Mouse (Mus musculus) cerebellum, adult 2 months (tissue): ENCODE measurements around the gene Cfap43. TPM values are rescaled to one million over a fixed set of nuclear protein-coding genes. Genes with fewer than 3 reads are reported as not detected.

Experiments
- DNase-seq, 2 experiments: peaks; one replicate each; pipeline ENCODE4 v3.0.0; 2021
- H3K27ac ChIP-seq: fragments of 200-500 bp; 2 replicates; pipeline ENCODE4 v1.5.1; 2012; ENCODE audit warnings: low read length, control low read depth, inconsistent platforms; ENCODE audit not compliant: insufficient read depth
- H3K27me3 ChIP-seq: fragments of 200-500 bp; 2 replicates; pipeline ENCODE4 v1.6.1; 2012; ENCODE audit warnings: inconsistent platforms, mild to moderate bottlenecking, low read length, moderate library complexity; ENCODE audit not compliant: control insufficient read depth, insufficient read depth
- H3K4me1 ChIP-seq: fragments of 200-500 bp; 2 replicates; pipeline ENCODE4 v1.6.1; 2011; ENCODE audit warnings: low read length; ENCODE audit not compliant: control insufficient read depth, insufficient read depth
- H3K4me3 ChIP-seq: fragments of 200-500 bp; replicated peaks from 2 replicates; pipeline ENCODE3; 2011; ENCODE audit warnings: mild to moderate bottlenecking, low read depth, low read length, control low read depth; ENCODE audit not compliant: insufficient read depth
- CTCF ChIP-seq: fragments of 200-500 bp; IDR thresholded peaks from 2 replicates; pipeline ENCODE4 v1.5.1; 2011; ENCODE audit warnings: low read depth, mild to moderate bottlenecking, control low read depth, low read length, moderate library complexity, borderline replicate concordance; ENCODE audit not compliant: insufficient read depth
- POLR2A ChIP-seq: fragments of 200-500 bp; IDR thresholded peaks from 2 replicates; pipeline ENCODE4 v1.6.1; 2011; ENCODE audit warnings: low read length, control low read depth, borderline replicate concordance; ENCODE audit not compliant: insufficient read depth
- whole genome bisulfite sequencing: fragments of 180-500 bp; shearing (Covaris S2); methylation state at CpG from one replicate; pipeline ENCODE4 v1.1.7; 2018; 5-methylcytosine and 5-hydroxymethylcytosine counted together
- polyA plus RNA-seq: library from polyadenylated mRNA; depleted of rRNA; stranded (reverse); fragments of >200 nt; gene quantifications from 2 replicates; pipeline ENCODE4 v1.2.3, GENCODE M21; 2012

Gene Cfap43
- polyA plus RNA-seq, 1 experiment = 1.00 TPM

- no peak overlapping the region for H3K27ac ChIP-seq
- H3K4me3 ChIP-seq = no peak overlapping the region
- H3K4me1 ChIP-seq = no peaks in the 10 kb centered on the region
- TF ChIP-seq POLR2A = no peak
- TF ChIP-seq CTCF = no peak
- WGBS = 91% methylated on average over 11 of the region's 11 CpGs
- H3K27me3 ChIP-seq = no peaks in the 10 kb centered on the region
- no peak for DNase-seq
Measured at GRCm38 (mm10) chr19:47936490-47936889, 17.4 kb upstream of the Cfap43 start.

- 87% methylated on average over 6 of the region's 6 CpGs for WGBS
- no peak overlapping the region for H3K27ac ChIP-seq
Measured at GRCm38 (mm10) chr19:47935530-47935929, 16.4 kb upstream of the Cfap43 start.

GRCm38 (mm10) chr19:47934636-47935238 lies 15.7 kb upstream of the Cfap43 start:
- no peak for TF ChIP-seq POLR2A
- no peak for TF ChIP-seq CTCF
- Histone ChIP-seq H3K4me1 (no peaks in the 10 kb centered on the region), H3K27me3 (no peaks in the 10 kb centered on the region), H3K4me3 (no peak overlapping the region), H3K27ac (no peak overlapping the region)
- 80% methylated on average over 16 of the region's 16 CpGs for WGBS
- no peak for DNase-seq

More at GRCm38 (mm10) chr19:47935530-47935929, 16.4 kb upstream of the Cfap43 start:
- TF ChIP-seq CTCF (no peak), POLR2A (no peak)
- Histone ChIP-seq H3K27me3 (no peaks in the 10 kb centered on the region), H3K4me3 (no peak overlapping the region), H3K4me1 (no peaks in the 10 kb centered on the region)
- DNase-seq = no peak

- Histone ChIP-seq H3K4me1 (no peaks in the 10 kb centered on the region), H3K4me3 (no peak overlapping the region), H3K27ac (no peak overlapping the region), H3K27me3 (no peaks in the 10 kb centered on the region)
- TF ChIP-seq POLR2A (no peak), CTCF (no peak)
- 83% methylated on average over 8 of the region's 8 CpGs for WGBS
- DNase-seq = no peak
Measured at GRCm38 (mm10) chr19:47934146-47934545, 15.1 kb upstream of the Cfap43 start.

GRCm38 (mm10) chr19:47931982-47932638 lies 13.0 kb upstream of the Cfap43 start:
- Histone ChIP-seq H3K27me3 (no peaks in the 10 kb centered on the region), H3K4me3 (no peak overlapping the region), H3K4me1 (no peaks in the 10 kb centered on the region), H3K27ac (no peak overlapping the region)
- WGBS = 40% methylated on average over 7 of the region's 7 CpGs
- no peak for TF ChIP-seq POLR2A
- peak; percentile 62 for TF ChIP-seq CTCF
- no peak for DNase-seq

- Histone ChIP-seq H3K4me1 (no peaks in the 10 kb centered on the region), H3K27me3 (no peaks in the 10 kb centered on the region), H3K4me3 (no peak overlapping the region), H3K27ac (no peak overlapping the region)
- no peak for DNase-seq
- TF ChIP-seq CTCF (no peak), POLR2A (no peak)
- 91% methylated on average over 4 of the region's 4 CpGs for WGBS
Measured at GRCm38 (mm10) chr19:47929043-47929442, 10.0 kb upstream of the Cfap43 start.

- H3K4me3 ChIP-seq = no peak overlapping the region
- no peaks in the 10 kb centered on the region for H3K4me1 ChIP-seq
- no peak overlapping the region for H3K27ac ChIP-seq
- no peak for DNase-seq
- no peak for TF ChIP-seq POLR2A
- TF ChIP-seq CTCF = no peak
- 90% methylated on average over 2 of the region's 2 CpGs for WGBS
- no peaks in the 10 kb centered on the region for H3K27me3 ChIP-seq
Measured at GRCm38 (mm10) chr19:47927032-47927431, 7.9 kb upstream of the Cfap43 start.

GRCm38 (mm10) chr19:47925819-47926218 lies 6.7 kb upstream of the Cfap43 start:
- Histone ChIP-seq H3K4me3 (no peak overlapping the region), H3K27me3 (no peaks in the 10 kb centered on the region), H3K27ac (no peak overlapping the region), H3K4me1 (no peaks in the 10 kb centered on the region)
- TF ChIP-seq POLR2A (no peak), CTCF (no peak)
- 62% methylated on average over 7 of the region's 7 CpGs for WGBS
- DNase-seq = no peak
